Mouse (Mus musculus) testis, adult 2 months (tissue): ENCODE measurements around the gene Atp8a2. TPM values are rescaled to one million over a fixed set of nuclear protein-coding genes. Genes with fewer than 3 reads are reported as not detected.
"Not testable (repeated sequence)": the region's sequence is repeated elsewhere in the genome, so short reads cannot be mapped to it uniquely, and the experiment has no call there.

Experiments
- H3K27ac ChIP-seq: fragments of 200-500 bp; 2 replicates; pipeline ENCODE4 v1.5.1; 2012; ENCODE audit warnings: low read depth, low read length; ENCODE audit not compliant: control insufficient read depth, insufficient read depth
- H3K27me3 ChIP-seq: fragments of 200-500 bp; 2 replicates; pipeline ENCODE4 v1.6.1; 2012; ENCODE audit warnings: mild to moderate bottlenecking, low read length, moderate library complexity; ENCODE audit not compliant: control insufficient read depth, insufficient read depth
- H3K36me3 ChIP-seq: fragments of 200-500 bp; 2 replicates; pipeline ENCODE4 v1.6.1; 2012; ENCODE audit warnings: mild to moderate bottlenecking, low read length; ENCODE audit not compliant: control insufficient read depth, insufficient read depth
- H3K4me1 ChIP-seq: fragments of 200-500 bp; 2 replicates; pipeline ENCODE4 v1.6.1; 2012; ENCODE audit warnings: low read length; ENCODE audit not compliant: control insufficient read depth, insufficient read depth
- H3K4me3 ChIP-seq: fragments of 200-500 bp; 2 replicates; pipeline ENCODE4 v1.5.1; 2012; ENCODE audit warnings: low read depth, mild to moderate bottlenecking, low read length, moderate library complexity, mixed read lengths; ENCODE audit not compliant: control insufficient read depth
- CTCF ChIP-seq: fragments of 200-500 bp; IDR thresholded peaks from 2 replicates; pipeline ENCODE4 v1.5.1; 2012; ENCODE audit warnings: low read depth, mild to moderate bottlenecking, inconsistent platforms, low read length, moderate library complexity; ENCODE audit not compliant: control insufficient read depth, insufficient read depth, insufficient replicate concordance
- POLR2A ChIP-seq: fragments of 200-500 bp; IDR thresholded peaks from 2 replicates; pipeline ENCODE4 v1.6.1; 2012; ENCODE audit warnings: low read depth, mild to moderate bottlenecking, inconsistent platforms, low read length, moderate library complexity; ENCODE audit not compliant: control insufficient read depth
- polyA plus RNA-seq: library from polyadenylated mRNA; depleted of rRNA; stranded (reverse); fragments of >200 nt; gene quantifications from 2 replicates; pipeline ENCODE4 v1.2.3, GENCODE M21; 2012

The Atp8a2 gene
- polyA plus RNA-seq, 1 experiment = 18.8 TPM

GRCm38 (mm10) chr14:59931412-59932058, 265.4 kb downstream of the Atp8a2 start:
- TF ChIP-seq POLR2A (no peak), CTCF (no peak)
- H3K36me3 ChIP-seq = no peaks in the 10 kb centered on the region
- no peak overlapping the region for H3K4me3 ChIP-seq
- no peaks in the 10 kb centered on the region for H3K27me3 ChIP-seq
- H3K27ac ChIP-seq = no peak overlapping the region
- peaks cover 2% of the 10 kb centered on the region; the same call in 1 of the 2 replicates for H3K4me1 ChIP-seq

- not testable (repeated sequence) for H3K4me1 ChIP-seq, H3K4me3 ChIP-seq, H3K27me3 ChIP-seq, H3K36me3 ChIP-seq, H3K27ac ChIP-seq
Measured at GRCm38 (mm10) chr14:59929190-59929589, 267.8 kb downstream of the Atp8a2 start.

GRCm38 (mm10) chr14:59928781-59929180, 268.2 kb downstream of the Atp8a2 start:
- no peak overlapping the region for H3K27ac ChIP-seq
- H3K27me3 ChIP-seq = no peaks in the 10 kb centered on the region
- TF ChIP-seq CTCF (no peak), POLR2A (no peak)
- H3K4me1 ChIP-seq = peaks cover 2% of the 10 kb centered on the region; the same call in 1 of the 2 replicates
- H3K4me3 ChIP-seq = no peak overlapping the region
- no peaks in the 10 kb centered on the region for H3K36me3 ChIP-seq

- Histone ChIP-seq H3K27me3 (no peaks in the 10 kb centered on the region), H3K4me1 (peaks cover 2% of the 10 kb centered on the region; the same call in 1 of the 2 replicates), H3K4me3 (no peak overlapping the region), H3K36me3 (no peaks in the 10 kb centered on the region), H3K27ac (no peak overlapping the region)
- TF ChIP-seq POLR2A (no peak), CTCF (no peak)
Measured at GRCm38 (mm10) chr14:59927804-59928203, 269.2 kb downstream of the Atp8a2 start.

GRCm38 (mm10) chr14:59919865-59920264, 277.1 kb downstream of the Atp8a2 start:
- no peaks in the 10 kb centered on the region for H3K27me3 ChIP-seq
- H3K27ac ChIP-seq = no peak overlapping the region
- no peaks in the 10 kb centered on the region for H3K36me3 ChIP-seq
- TF ChIP-seq CTCF = no peak
- no peak for TF ChIP-seq POLR2A
- H3K4me1 ChIP-seq = no peaks in the 10 kb centered on the region
- no peak overlapping the region for H3K4me3 ChIP-seq

- H3K27ac ChIP-seq = no peak overlapping the region
- TF ChIP-seq POLR2A (no peak), CTCF (no peak)
- H3K4me1 ChIP-seq = no peaks in the 10 kb centered on the region
- H3K27me3 ChIP-seq = no peaks in the 10 kb centered on the region
- no peak overlapping the region for H3K4me3 ChIP-seq
- H3K36me3 ChIP-seq = no peaks in the 10 kb centered on the region
Measured at GRCm38 (mm10) chr14:59903484-59904130, 293.4 kb downstream of the Atp8a2 start.

GRCm38 (mm10) chr14:59893971-59894370, 303.0 kb downstream of the Atp8a2 start:
- TF ChIP-seq POLR2A (no peak), CTCF (no peak)

GRCm38 (mm10) chr14:59892084-59892483, 304.9 kb downstream of the Atp8a2 start:
- Histone ChIP-seq H3K4me3 (no peak overlapping the region), H3K27me3 (no peaks in the 10 kb centered on the region), H3K4me1 (no peaks in the 10 kb centered on the region), H3K36me3 (no peaks in the 10 kb centered on the region), H3K27ac (no peak overlapping the region)
- TF ChIP-seq CTCF (no peak), POLR2A (no peak)

More at GRCm38 (mm10) chr14:59893971-59894370, 303.0 kb downstream of the Atp8a2 start:
- Histone ChIP-seq H3K36me3 (no peaks in the 10 kb centered on the region), H3K4me3 (no peak overlapping the region), H3K4me1 (no peaks in the 10 kb centered on the region), H3K27ac (no peak overlapping the region), H3K27me3 (no peaks in the 10 kb centered on the region)
